Mouse (Mus musculus) hindlimb bud, embryonic 11.5 days (tissue): Measurements from ENCODE around the gene Plpp3.

Experiments
- DNase-seq: peaks from one replicate; pipeline ENCODE4 v3.0.0-alpha.2; 2012; ENCODE audit warnings: low read depth, low spot score; ENCODE audit errors: extremely low spot score

The Plpp3 gene

GRCm38 (mm10) chr4:105158169-105158555 is 1.0 kb downstream of the Plpp3 start:
- no peak for DNase-seq

GRCm38 (mm10) chr4:105158651-105159530 is 1.7 kb downstream of the Plpp3 start:
- no peak for DNase-seq

- no peak for DNase-seq
These were observed 2.4 kb downstream of the Plpp3 start for GRCm38 (mm10) chr4:105159531-105159870.

GRCm38 (mm10) chr4:105160470-105160869 is 3.3 kb downstream of the Plpp3 start:
- DNase-seq = no peak

GRCm38 (mm10) chr4:105162014-105162413 is 4.9 kb downstream of the Plpp3 start:
- DNase-seq = no peak

- DNase-seq = no peak
These were observed 5.5 kb downstream of the Plpp3 start for GRCm38 (mm10) chr4:105162676-105163075.

- DNase-seq = no peak
These were observed 6.8 kb downstream of the Plpp3 start for GRCm38 (mm10) chr4:105163981-105164411.

GRCm38 (mm10) chr4:105164952-105165351 is 7.8 kb downstream of the Plpp3 start:
- DNase-seq = no peak

- no peak for DNase-seq
These were observed 12.0 kb downstream of the Plpp3 start for GRCm38 (mm10) chr4:105169093-105169571.

GRCm38 (mm10) chr4:105169826-105170810 is 13.0 kb downstream of the Plpp3 start:
- no peak for DNase-seq

GRCm38 (mm10) chr4:105170811-105171401 is 13.8 kb downstream of the Plpp3 start:
- no peak for DNase-seq

GRCm38 (mm10) chr4:105171432-105171831 is 14.3 kb downstream of the Plpp3 start:
- no peak for DNase-seq

- DNase-seq = no peak
These were observed 17.6 kb downstream of the Plpp3 start for GRCm38 (mm10) chr4:105174778-105175177.

- no peak for DNase-seq
These were observed 18.3 kb downstream of the Plpp3 start for GRCm38 (mm10) chr4:105175255-105176035.

- no peak for DNase-seq
These were observed 24.0 kb downstream of the Plpp3 start for GRCm38 (mm10) chr4:105181014-105181658.

GRCm38 (mm10) chr4:105181659-105182167 is 24.6 kb downstream of the Plpp3 start:
- no peak for DNase-seq

GRCm38 (mm10) chr4:105182249-105182648 is 25.1 kb downstream of the Plpp3 start:
- no peak for DNase-seq

GRCm38 (mm10) chr4:105184490-105184889 is 27.3 kb downstream of the Plpp3 start:
- no peak for DNase-seq

- no peak for DNase-seq
These were observed 27.8 kb downstream of the Plpp3 start for GRCm38 (mm10) chr4:105184924-105185323.

GRCm38 (mm10) chr4:105186654-105187053 is 29.5 kb downstream of the Plpp3 start:
- no peak for DNase-seq
